Mouse (Mus musculus): ENCODE data around the gene Dad1. TPM values are rescaled to one million over a fixed set of nuclear protein-coding genes. Genes with fewer than 3 reads are reported as not detected.

Dad1 gene
- 234 and 237 TPM in 2 replicates for polyA plus RNA-seq (2016; fragmentation: Nextera tagmentation; extraction: Ambion mirVana)

- Histone ChIP-seq H3K4me3 (peak within 1 kb of the TSS; percentile 88), H3K9me3 (replicated peaks) (no peaks in the 10 kb centered on the region), H3K27ac (peak within 1 kb of the TSS; percentile 95), H3K4me2 (peak within 1 kb of the TSS; percentile 88), H3K27me3 (replicated peaks) (0 out of 2 replicates have a peak, but pooled peaks cover 3% of the 10 kb centered on the region), H3K36me3 (peaks cover 13% of the 10 kb centered on the region), H3K9ac (peak within 1 kb of the TSS; percentile 84), H3K4me1 (peaks cover 59% of the 10 kb centered on the region)
- under 1% methylated on average over 39 of the region's 39 CpGs for WGBS (ENCODE audit: insufficient replicate concordance)
- ATAC-seq, result peak; percentile 99
Observed at GRCm38 (mm10) chr14:54253741-54254291, at the start of gene Dad1, which contains the start of gene Abhd4. Gene Dad1, minus strand, starts transcription at chr14:54254104. Gene Abhd4, plus strand, starts transcription at chr14:54254188.

GRCm38 (mm10) chr14:54300676-54301075 is 46.8 kb upstream of the Dad1 start:
- Histone ChIP-seq H3K36me3 (no peaks in the 10 kb centered on the region), H3K9ac (no peak overlapping the region), H3K27ac (no peak overlapping the region), H3K4me3 (no peak overlapping the region), H3K4me2 (no peak overlapping the region), H3K4me1 (no peaks in the 10 kb centered on the region), H3K9me3 (replicated peaks) (no peaks in the 10 kb centered on the region), H3K27me3 (replicated peaks) (no peaks in the 10 kb centered on the region)
- no peak for ATAC-seq
- WGBS (ENCODE audit: insufficient replicate concordance), result 75% methylated on average over 3 of the region's 3 CpGs

- no peaks in the 10 kb centered on the region for H3K27me3 ChIP-seq (replicated peaks)
- 53% methylated on average over 5 of the region's 5 CpGs for WGBS (ENCODE audit: insufficient replicate concordance)
- H3K4me2 ChIP-seq, result no peak overlapping the region
- no peaks in the 10 kb centered on the region for H3K9me3 ChIP-seq (replicated peaks)
- no peak for ATAC-seq
- no peaks in the 10 kb centered on the region for H3K36me3 ChIP-seq
- no peak overlapping the region for H3K27ac ChIP-seq
- H3K4me3 ChIP-seq, result no peak overlapping the region
- H3K9ac ChIP-seq, result no peak overlapping the region
- no peaks in the 10 kb centered on the region for H3K4me1 ChIP-seq
Observed at GRCm38 (mm10) chr14:54300136-54300535, 46.2 kb upstream of the Dad1 start.

- no peak within 1 kb of the TSS for H3K4me3 ChIP-seq
- no peak within 1 kb of the TSS for H3K9ac ChIP-seq
- no peaks in the 10 kb centered on the region for H3K9me3 ChIP-seq (replicated peaks)
- H3K27ac ChIP-seq, result no peak within 1 kb of the TSS
- H3K4me1 ChIP-seq, result no peaks in the 10 kb centered on the region
- no peak within 1 kb of the TSS for H3K4me2 ChIP-seq
- H3K36me3 ChIP-seq, result no peaks in the 10 kb centered on the region
- WGBS (ENCODE audit: insufficient replicate concordance), result 55% methylated on average over 1 of the region's 1 CpGs
- H3K27me3 ChIP-seq (replicated peaks), result 0 out of 2 replicates have a peak, but pooled peaks cover 10% of the 10 kb centered on the region
- no peak for ATAC-seq
Observed at GRCm38 (mm10) chr14:54284839-54285238, 30.9 kb upstream of the Dad1 start, which contains the start of gene Olfr49. Gene Olfr49, minus strand, starts transcription at chr14:54284939.

DNA sequence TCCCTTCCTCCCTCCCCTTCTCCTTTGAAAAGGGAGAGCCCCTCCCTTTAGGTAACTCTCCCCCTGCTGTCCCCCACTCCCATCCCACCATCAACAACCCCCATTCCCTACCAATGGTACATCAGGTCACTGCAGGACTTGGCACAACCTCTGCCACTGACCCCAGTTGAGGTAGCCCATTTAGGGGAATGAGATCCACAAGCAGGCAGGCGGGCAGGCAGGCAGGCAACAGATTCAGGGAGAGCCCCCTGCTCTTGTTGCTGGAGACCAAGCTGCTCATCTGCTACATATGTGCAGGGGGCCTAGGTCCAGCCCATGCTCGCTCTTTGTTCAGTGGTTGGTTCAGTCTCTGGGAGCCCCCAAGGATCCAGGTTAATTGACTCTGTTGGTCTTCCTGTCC is 22.5 kb upstream of the Dad1 start:
- WGBS (ENCODE audit: insufficient replicate concordance), result 52% methylated on average over 2 of the region's 2 CpGs

GRCm38 (mm10) chr14:54272696-54273095 is 18.8 kb upstream of the Dad1 start:
- Histone ChIP-seq H3K9ac (no peak overlapping the region), H3K4me1 (no peaks in the 10 kb centered on the region), H3K36me3 (peaks cover 7% of the 10 kb centered on the region; the same call in 1 of the 2 replicates), H3K27me3 (replicated peaks) (no peaks in the 10 kb centered on the region; the same call in 1 of the 2 replicates), H3K4me2 (no peak overlapping the region), H3K4me3 (no peak overlapping the region), H3K9me3 (replicated peaks) (no peaks in the 10 kb centered on the region), H3K27ac (no peak overlapping the region)
- ATAC-seq, result no peak
- WGBS (ENCODE audit: insufficient replicate concordance), result 77% methylated on average over 3 of the region's 3 CpGs

More for the DNA sequence above, 22.5 kb upstream of the Dad1 start:
- Histone ChIP-seq H3K4me1 (no peaks in the 10 kb centered on the region), H3K27ac (no peak overlapping the region), H3K9me3 (replicated peaks) (no peaks in the 10 kb centered on the region), H3K9ac (no peak overlapping the region), H3K4me2 (no peak overlapping the region), H3K4me3 (no peak overlapping the region), H3K27me3 (replicated peaks) (no peaks in the 10 kb centered on the region; the same call in 1 of the 2 replicates), H3K36me3 (no peaks in the 10 kb centered on the region)
- no peak for ATAC-seq

GRCm38 (mm10) chr14:54271976-54272606 is 18.2 kb upstream of the Dad1 start:
- Histone ChIP-seq H3K36me3 (peaks cover 12% of the 10 kb centered on the region; the same call in 1 of the 2 replicates), H3K27me3 (replicated peaks) (no peaks in the 10 kb centered on the region; the same call in 1 of the 2 replicates), H3K4me2 (no peak overlapping the region), H3K27ac (no peak overlapping the region), H3K9me3 (replicated peaks) (no peaks in the 10 kb centered on the region), H3K4me1 (no peaks in the 10 kb centered on the region), H3K9ac (no peak overlapping the region), H3K4me3 (no peak overlapping the region)
- ATAC-seq, result no peak
- 74% methylated on average over 3 of the region's 3 CpGs for WGBS (ENCODE audit: insufficient replicate concordance)

DNA sequence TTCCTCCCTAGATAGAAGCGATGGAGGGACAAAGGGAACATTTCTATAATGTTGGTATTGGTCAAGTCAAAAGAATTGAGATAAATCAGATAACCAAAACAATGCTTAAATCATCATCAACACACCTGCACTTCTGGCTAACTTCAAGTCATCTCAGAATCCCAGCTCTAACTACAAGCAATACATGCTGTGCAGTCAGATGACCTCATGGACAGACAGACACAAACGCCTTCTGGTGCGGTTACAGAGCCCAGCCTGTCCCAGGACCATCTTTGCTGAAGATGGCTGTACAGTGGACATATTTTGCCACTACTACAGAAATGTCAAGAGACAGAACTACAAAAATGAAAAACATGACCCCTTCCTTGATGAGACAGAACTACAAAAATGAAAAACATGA is 16.5 kb upstream of the Dad1 start:
- no peak for ATAC-seq

GRCm38 (mm10) chr14:54269566-54269965 is 15.7 kb upstream of the Dad1 start:
- Histone ChIP-seq H3K4me1 (no peaks in the 10 kb centered on the region), H3K4me3 (no peak overlapping the region), H3K36me3 (peaks cover 19% of the 10 kb centered on the region; the same call in 1 of the 2 replicates), H3K27me3 (replicated peaks) (no peaks in the 10 kb centered on the region), H3K4me2 (no peak overlapping the region), H3K9me3 (replicated peaks) (no peaks in the 10 kb centered on the region), H3K27ac (no peak overlapping the region; the same call in 1 of the 2 replicates), H3K9ac (no peak overlapping the region)
- ATAC-seq, result no peak
- 80% methylated on average over 3 of the region's 3 CpGs for WGBS (ENCODE audit: insufficient replicate concordance)

More for the DNA sequence above, 16.5 kb upstream of the Dad1 start:
- 81% methylated on average over 3 of the region's 3 CpGs for WGBS (ENCODE audit: insufficient replicate concordance)
- Histone ChIP-seq H3K27me3 (replicated peaks) (no peaks in the 10 kb centered on the region), H3K36me3 (peaks cover 17% of the 10 kb centered on the region; the same call in 1 of the 2 replicates), H3K9me3 (replicated peaks) (no peaks in the 10 kb centered on the region), H3K4me2 (no peak overlapping the region), H3K9ac (no peak overlapping the region), H3K27ac (no peak overlapping the region), H3K4me3 (no peak overlapping the region), H3K4me1 (no peaks in the 10 kb centered on the region)

DNA sequence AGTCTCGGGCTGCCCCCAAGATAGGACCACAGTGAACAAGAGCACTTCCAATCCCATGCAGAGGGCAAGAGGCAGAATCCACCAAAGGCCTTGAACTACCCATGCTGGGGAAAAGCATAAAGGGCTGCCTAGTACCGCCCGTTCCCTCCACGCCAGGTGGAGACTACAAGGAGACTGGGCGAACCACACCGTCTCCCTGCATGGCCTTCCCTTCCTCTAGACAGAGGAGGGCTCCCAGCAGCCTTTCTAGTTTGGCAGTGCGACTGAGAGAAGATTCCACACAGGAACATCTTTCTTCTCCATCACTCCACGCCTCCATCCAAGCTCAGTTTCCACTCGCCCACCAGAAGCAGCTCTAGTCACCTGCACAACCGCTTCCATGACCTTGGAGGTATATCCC is 14.1 kb upstream of the Dad1 start:
- Histone ChIP-seq H3K27ac (no peak overlapping the region), H3K27me3 (replicated peaks) (no peaks in the 10 kb centered on the region), H3K36me3 (peaks cover 26% of the 10 kb centered on the region), H3K9me3 (replicated peaks) (no peaks in the 10 kb centered on the region), H3K4me1 (no peaks in the 10 kb centered on the region), H3K4me2 (no peak overlapping the region), H3K9ac (no peak overlapping the region), H3K4me3 (no peak overlapping the region)
- no peak for ATAC-seq
- 77% methylated on average over 10 of the region's 10 CpGs for WGBS (ENCODE audit: insufficient replicate concordance)

- Histone ChIP-seq H3K9ac (no peak overlapping the region), H3K27ac (no peak overlapping the region), H3K9me3 (replicated peaks) (no peaks in the 10 kb centered on the region), H3K36me3 (peaks cover 31% of the 10 kb centered on the region), H3K4me2 (no peak overlapping the region), H3K4me1 (no peaks in the 10 kb centered on the region), H3K27me3 (replicated peaks) (no peaks in the 10 kb centered on the region), H3K4me3 (no peak overlapping the region)
- no peak for ATAC-seq
- whole genome bisulfite sequencing (ENCODE audit: insufficient replicate concordance), result 65% methylated on average over 6 of the region's 6 CpGs
Observed at GRCm38 (mm10) chr14:54265951-54266350, 12.0 kb upstream of the Dad1 start.

GRCm38 (mm10) chr14:54265093-54265492 is 11.2 kb upstream of the Dad1 start:
- peaks cover 7% of the 10 kb centered on the region; the same call in 1 of the 2 replicates for H3K27me3 ChIP-seq (replicated peaks)
- no peak overlapping the region for H3K4me2 ChIP-seq
- H3K36me3 ChIP-seq, result peaks cover 31% of the 10 kb centered on the region
- H3K9me3 ChIP-seq (replicated peaks), result no peaks in the 10 kb centered on the region
- no peak overlapping the region for H3K4me3 ChIP-seq
- H3K4me1 ChIP-seq, result peaks cover 9% of the 10 kb centered on the region
- WGBS (ENCODE audit: insufficient replicate concordance), result 62% methylated on average over 10 of the region's 10 CpGs
- no peak overlapping the region for H3K27ac ChIP-seq
- ATAC-seq, result no peak
- H3K9ac ChIP-seq, result no peak overlapping the region
